Mouse (Mus musculus) erythroblast, embryonic 14.5 days (primary cell): ENCODE results near the gene Ube2e1. TPM values are rescaled to one million over a fixed set of nuclear protein-coding genes. Genes with fewer than 3 reads are reported as not detected.
"Not testable (repeated sequence)": the region's sequence is repeated elsewhere in the genome, so short reads cannot be mapped to it uniquely, and the experiment has no call there.

ENCODE experiments used
- H3K27me3 ChIP-seq: 2 replicates; pipeline ENCODE4 v1.6.1; 2012; ENCODE audit warnings: inconsistent platforms; ENCODE audit not compliant: control insufficient read depth
- H3K36me3 ChIP-seq: 2 replicates; pipeline ENCODE4 v1.6.1; 2012; ENCODE audit warnings: mild to moderate bottlenecking, inconsistent platforms; ENCODE audit not compliant: control insufficient read depth
- H3K4me1 ChIP-seq: 2 replicates; pipeline ENCODE4 v1.6.1; 2012; ENCODE audit warnings: inconsistent platforms; ENCODE audit not compliant: control insufficient read depth
- H3K4me3 ChIP-seq: replicated peaks from 2 replicates; pipeline ENCODE3; 2012; ENCODE audit warnings: moderate library complexity, mild to moderate bottlenecking, inconsistent platforms
- H3K9me3 ChIP-seq: 2 replicates; pipeline ENCODE4 v1.6.1; 2012; ENCODE audit warnings: low read length, inconsistent platforms, mixed read lengths; ENCODE audit not compliant: control insufficient read depth
- GATA1 ChIP-seq: IDR thresholded peaks from 2 replicates; pipeline ENCODE4 v1.6.1; 2012; ENCODE audit warnings: low read length, inconsistent platforms, mixed read lengths
- TAL1 ChIP-seq: IDR thresholded peaks from 3 replicates; pipeline ENCODE4 v1.6.1; 2012; ENCODE audit warnings: low read length, inconsistent platforms, mixed read lengths
- polyA plus RNA-seq: library from polyadenylated mRNA; stranded (reverse); fragments of >175 nt; gene quantifications from 2 replicates; pipeline ENCODE4 v1.2.3, GENCODE M21; 2012

Ube2e1 gene
- polyA plus RNA-seq, 1 experiment = 0.31 TPM

DNA sequence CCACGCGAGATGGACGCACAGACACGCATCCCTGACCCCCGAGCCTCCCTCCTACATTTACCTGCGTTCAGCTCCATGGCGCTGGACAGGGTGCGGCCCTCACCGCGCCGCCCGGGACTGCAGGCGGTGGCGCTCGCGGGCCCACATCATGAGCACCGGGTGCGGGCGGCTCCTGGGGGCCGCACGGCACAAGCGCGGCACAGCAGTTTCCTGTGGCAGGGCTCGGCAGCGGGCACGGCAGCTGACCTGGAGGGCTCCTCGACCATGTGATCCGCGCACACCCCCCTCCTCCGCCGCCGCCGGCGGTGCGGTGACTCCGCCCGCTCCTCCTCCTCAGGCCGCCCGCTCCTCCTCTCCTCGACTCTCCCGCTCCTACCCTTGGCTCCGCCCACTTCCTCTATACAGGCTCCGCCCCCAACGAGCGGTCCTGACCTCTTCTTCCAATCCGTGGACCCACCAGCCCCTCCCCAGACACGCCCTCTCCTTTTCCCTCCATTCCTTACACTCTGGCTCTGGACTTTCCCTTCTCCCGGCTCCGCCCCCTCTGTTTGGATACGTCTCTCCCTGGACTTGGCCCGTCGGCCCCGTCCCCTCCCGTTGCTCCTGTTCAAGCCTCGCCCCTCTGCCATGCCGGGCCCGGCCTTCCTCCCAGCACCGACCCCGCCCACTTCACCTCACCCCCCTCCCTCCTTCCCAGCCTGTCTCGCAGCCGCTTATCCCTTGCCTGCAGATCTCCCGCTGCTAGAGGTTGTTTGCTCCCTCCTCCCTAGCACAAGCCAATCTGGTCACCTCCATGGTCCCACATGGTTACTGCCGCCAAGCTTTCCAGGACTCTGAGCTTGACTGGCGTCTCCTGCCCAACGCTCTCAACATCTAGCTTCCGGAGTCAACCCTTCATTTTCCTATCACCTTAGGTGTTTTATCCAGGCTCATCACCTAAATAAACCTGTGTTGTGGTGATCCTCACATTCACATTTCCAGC is 92.6 kb downstream of the Ube2e1 start, which contains the start of gene Nr1d2:
TSS of gene Nr1d2 (minus strand) at position 378 of the 982 bp plus-strand sequence.
- Histone ChIP-seq H3K27me3 (no peaks in the 10 kb centered on the region), H3K4me1 (peaks cover 21% of the 10 kb centered on the region), H3K36me3 (no peaks in the 10 kb centered on the region), H3K4me3 (peak within 1 kb of the TSS; percentile 76), H3K9me3 (no peaks in the 10 kb centered on the region)
- TF ChIP-seq GATA1 = no peak
- no peak for TF ChIP-seq TAL1

DNA sequence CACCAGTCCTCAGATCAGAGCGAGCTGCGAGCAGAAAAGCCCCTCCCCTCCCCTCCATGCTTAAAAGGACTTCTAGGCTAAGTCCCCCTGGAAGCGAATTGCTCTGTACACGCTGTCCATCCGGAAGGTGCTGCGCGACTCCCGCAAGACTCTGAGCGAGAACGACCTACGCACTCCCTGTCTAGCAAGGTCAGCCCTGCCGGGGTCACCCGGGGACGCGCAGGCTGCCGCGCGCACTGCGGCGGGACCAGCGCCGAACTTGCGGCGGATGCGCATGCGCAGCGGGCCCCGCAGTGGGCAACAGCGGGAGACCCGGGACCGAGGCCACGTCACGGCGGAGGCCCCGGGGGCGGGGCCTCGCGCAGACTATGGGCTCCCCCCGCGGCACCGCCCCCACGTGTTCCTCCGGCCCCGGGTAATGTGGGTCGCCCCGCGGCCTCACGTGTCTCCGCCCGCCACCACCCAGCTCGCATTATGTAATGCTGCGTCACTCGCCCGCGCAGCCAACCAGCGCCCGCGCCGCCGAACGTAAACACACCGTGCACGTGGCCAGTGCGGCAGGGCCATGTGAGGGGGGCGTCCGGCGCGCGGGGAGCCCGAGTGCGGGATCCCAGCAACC is 93.4 kb downstream of the Ube2e1 start:
- TF ChIP-seq GATA1 (no peak), TAL1 (no peak)
- H3K4me1 ChIP-seq = peaks cover 21% of the 10 kb centered on the region
- H3K4me3 ChIP-seq = peak overlapping the region; percentile 76
- H3K27me3 ChIP-seq = no peaks in the 10 kb centered on the region
- no peaks in the 10 kb centered on the region for H3K9me3 ChIP-seq
- no peaks in the 10 kb centered on the region for H3K36me3 ChIP-seq

DNA sequence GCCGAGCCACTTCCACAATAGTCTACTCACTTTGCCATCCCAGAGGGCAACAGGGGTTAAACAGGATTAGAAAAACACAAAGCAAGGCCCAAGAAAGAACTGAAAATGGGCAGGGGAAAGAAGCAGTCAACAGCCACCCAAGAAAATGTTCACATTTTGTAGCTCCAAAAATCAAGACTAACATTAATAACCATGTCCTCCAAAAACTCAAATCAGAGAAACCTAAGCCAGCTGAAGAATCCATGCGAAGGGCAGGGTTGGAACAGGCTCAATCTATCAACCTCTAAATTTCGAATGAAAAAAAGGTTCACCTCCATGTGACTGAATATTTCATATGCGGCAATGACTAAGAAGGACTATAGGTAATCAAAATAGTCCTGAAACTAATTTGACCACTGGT is 94.3 kb downstream of the Ube2e1 start:
- H3K4me1 ChIP-seq = peaks cover 21% of the 10 kb centered on the region
- H3K27me3 ChIP-seq = no peaks in the 10 kb centered on the region
- TF ChIP-seq TAL1 = no peak
- TF ChIP-seq GATA1 = no peak
- H3K36me3 ChIP-seq = no peaks in the 10 kb centered on the region
- H3K4me3 ChIP-seq = no peak overlapping the region
- H3K9me3 ChIP-seq = no peaks in the 10 kb centered on the region

DNA sequence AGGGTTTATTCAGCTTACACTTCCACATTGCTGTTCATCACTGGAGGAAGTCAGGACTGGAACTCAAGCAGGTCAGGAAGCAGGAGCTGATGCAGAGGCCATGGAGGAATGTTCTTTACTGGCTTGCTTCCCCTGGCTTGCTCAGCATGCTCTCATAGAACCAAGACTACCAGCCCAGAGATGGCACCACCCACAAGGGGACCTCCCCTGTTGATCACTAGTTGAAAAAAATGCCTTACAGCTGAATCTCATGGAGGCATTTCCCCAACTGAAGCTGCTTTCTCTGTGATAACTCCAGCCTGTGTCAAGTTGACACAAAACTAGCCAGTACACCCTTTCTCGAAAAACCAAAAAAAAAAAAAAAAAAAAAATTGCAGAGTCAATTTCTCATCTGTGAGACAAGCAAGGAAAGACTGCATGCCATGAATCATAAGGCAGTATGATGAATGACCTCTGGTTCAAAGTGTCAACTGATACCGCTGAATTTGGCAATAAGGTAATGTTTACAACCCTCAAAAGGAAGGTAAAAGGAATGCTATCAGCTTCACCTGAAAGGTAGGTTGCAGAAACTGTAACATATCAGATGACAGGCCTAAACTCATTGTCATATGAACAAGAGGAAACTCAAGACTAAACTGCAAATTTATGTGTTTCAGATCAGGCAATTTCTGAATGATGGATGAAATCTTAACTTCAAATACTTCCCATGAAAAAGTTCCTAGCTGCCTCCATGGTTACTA is 95.0 kb downstream of the Ube2e1 start:
- peaks cover 21% of the 10 kb centered on the region for H3K4me1 ChIP-seq
- not testable (repeated sequence) for H3K9me3 ChIP-seq, H3K4me3 ChIP-seq, H3K27me3 ChIP-seq, H3K36me3 ChIP-seq

DNA sequence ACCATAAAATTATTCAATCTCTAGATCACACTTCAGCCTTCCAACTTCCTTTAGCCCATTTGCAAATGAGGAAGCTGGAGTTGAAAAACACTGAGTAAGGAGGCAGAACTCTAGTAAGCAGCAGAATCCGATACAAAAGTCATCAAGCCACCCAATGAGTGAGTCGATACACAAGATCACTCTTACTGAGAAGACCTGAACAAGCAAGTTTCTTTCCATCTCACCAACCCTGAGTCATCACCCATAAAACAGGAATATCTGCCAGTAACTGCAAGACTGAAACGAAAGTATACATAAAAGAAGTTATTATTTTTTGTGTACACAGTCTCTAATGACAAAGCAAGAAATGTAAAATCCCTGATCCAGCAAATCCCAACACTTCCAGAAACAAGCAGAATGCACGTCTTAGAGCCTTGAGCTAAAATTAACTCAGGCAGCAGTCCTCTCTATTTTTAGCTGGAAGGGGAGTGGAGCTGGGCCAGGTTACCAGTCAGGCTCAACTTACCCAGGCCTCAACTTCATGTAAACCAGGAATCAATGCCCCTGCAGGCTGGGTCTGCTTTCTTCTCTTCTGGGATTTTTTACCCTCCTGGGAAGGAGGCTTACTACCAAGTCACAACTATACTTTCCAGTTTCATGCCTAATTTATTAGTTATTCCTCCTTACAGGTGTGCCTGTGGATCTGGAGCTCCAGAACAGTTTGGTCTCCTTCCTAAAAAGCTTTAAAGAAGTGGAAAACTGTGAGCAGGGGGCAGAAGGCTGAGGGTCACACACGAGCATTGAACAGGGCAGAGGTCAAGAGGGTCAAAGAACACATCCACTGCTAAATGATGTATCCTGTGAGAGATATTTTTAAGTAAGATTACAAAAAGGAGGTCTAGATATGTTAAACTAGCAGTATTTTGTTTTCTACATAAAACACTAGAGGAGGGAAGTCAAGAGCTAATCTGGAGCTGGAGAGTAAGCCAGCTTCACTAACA is 97.4 kb downstream of the Ube2e1 start:
- H3K4me3 ChIP-seq = no peak overlapping the region

DNA sequence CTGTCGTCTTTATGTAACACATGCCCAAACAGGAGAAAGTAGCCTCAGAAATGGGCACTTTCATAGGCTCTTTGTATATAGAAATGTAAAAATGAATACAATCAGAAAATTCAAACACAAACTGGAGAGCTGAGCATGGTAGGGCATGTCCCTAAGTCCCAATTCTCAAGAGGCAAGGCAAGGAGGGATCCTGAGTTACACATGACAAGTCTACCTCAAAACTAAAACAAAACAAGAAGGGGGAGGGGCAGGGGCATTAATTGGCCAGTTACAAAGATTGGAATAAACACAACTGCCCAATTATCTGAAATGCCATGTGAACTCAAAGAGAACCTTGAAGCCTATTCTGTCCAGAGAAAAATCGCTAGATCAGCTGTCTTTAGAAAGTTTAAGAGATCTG is 98.6 kb downstream of the Ube2e1 start:
- Histone ChIP-seq H3K4me1 (peaks cover 4% of the 10 kb centered on the region), H3K4me3 (no peak overlapping the region), H3K36me3 (no peaks in the 10 kb centered on the region), H3K27me3 (no peaks in the 10 kb centered on the region), H3K9me3 (no peaks in the 10 kb centered on the region)
- TF ChIP-seq GATA1 = no peak
- TF ChIP-seq TAL1 = no peak

More for the DNA sequence above, 97.4 kb downstream of the Ube2e1 start:
- Histone ChIP-seq H3K9me3 (no peaks in the 10 kb centered on the region), H3K4me1 (peaks cover 16% of the 10 kb centered on the region), H3K27me3 (no peaks in the 10 kb centered on the region), H3K36me3 (no peaks in the 10 kb centered on the region)
- TF ChIP-seq TAL1 = no peak
- TF ChIP-seq GATA1 = no peak

Other genes with a start within 250 kb of the Ube2e1 start
- gene Nr1d2, start 92.7 kb downstream of the Ube2e1 start, polyA plus RNA-seq = not detected in 2 replicates
- 0.07 and 0.10 TPM in 2 replicates for gene Nkiras1, start 60.7 kb downstream of the Ube2e1 start, polyA plus RNA-seq
- gene Rpl15, start 60.5 kb downstream of the Ube2e1 start, polyA plus RNA-seq = 18.6 and 34.1 TPM in 2 replicates